Mouse (Mus musculus) CD4-positive, CD25-positive, alpha-beta regulatory T cell, adult 4 months (primary cell): Measurements from ENCODE around the gene Olfr283. TPM values are rescaled to one million over a fixed set of nuclear protein-coding genes. Genes with fewer than 3 reads are reported as not detected.
"Not testable (repeated sequence)": the region's sequence is repeated elsewhere in the genome, so short reads cannot be mapped to it uniquely, and the experiment has no call there.

Source experiments
- ATAC-seq: one replicate; pipeline ENCODE4 v1.8.0; 2017
- polyA plus RNA-seq, 2 experiments: library from polyadenylated mRNA; unstranded; fragments of 100-300 nt; shearing (Covaris generic); gene quantifications; one replicate each; pipeline ENCODE4 v1.2.1; 2017

Olfr283 gene
- polyA plus RNA-seq, result not detected

DNA sequence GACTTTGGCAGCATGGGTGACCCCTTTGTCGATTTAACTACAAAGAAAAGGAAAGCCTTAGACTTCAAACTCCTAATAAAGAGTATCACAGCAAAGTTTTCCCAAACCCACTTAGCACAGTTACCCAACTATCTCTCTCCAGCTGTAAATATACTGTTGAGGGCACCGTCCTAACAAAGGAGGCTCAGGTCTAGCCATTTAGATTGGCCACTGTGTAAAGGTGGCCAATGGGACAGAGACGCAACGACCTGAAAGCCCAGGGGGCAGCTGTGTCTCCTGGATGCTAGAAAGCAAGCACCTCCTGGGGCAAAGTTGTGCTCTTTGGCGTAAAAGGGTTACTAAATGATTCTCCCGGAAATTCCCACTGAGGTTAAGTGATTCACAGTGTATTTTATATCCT lies at the start of gene Olfr283:
Gene Olfr283 (minus strand): TSS at position 101 of the 400 bp plus-strand sequence.
- no peak for ATAC-seq

DNA sequence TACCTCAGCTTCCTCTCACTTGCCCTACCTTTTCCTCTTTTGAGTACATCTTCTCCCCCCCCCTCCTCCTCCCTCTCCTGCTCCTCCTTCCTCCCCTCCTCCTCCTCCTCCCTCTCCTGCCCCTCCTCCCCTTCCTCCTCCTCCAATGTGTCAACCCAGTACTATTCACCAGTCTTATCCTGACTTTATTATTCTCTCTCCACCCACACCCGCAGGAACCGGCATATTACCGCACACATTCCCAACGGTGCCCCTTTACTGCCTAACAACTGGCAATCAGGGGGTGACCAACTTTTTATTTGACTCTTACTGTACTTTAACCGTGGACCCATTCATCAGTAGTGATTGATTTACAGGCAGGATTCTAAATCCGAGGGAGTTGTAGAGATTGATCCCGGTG lies 44.4 kb upstream of the Olfr283 start:
- no peak for ATAC-seq

DNA sequence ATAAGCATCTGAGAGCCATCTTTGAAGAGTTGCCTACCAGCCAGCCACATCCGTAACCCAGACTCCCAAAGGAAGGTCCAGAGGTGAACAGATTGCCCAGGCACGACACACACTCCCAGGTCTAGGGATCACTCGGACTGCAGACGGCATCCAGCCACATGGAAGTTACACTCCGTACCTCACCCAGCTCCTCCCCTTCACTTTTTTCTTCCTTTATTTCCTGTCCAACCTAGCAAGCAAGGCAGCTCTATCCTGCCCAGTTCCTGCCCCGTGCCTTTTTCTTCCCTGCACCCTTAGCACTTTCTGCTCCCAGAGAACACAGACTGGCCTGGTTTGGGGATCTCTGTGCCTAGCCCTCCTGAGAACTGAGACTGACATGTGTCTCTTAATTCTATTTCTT lies 44.0 kb upstream of the Olfr283 start:
- no peak for ATAC-seq

DNA sequence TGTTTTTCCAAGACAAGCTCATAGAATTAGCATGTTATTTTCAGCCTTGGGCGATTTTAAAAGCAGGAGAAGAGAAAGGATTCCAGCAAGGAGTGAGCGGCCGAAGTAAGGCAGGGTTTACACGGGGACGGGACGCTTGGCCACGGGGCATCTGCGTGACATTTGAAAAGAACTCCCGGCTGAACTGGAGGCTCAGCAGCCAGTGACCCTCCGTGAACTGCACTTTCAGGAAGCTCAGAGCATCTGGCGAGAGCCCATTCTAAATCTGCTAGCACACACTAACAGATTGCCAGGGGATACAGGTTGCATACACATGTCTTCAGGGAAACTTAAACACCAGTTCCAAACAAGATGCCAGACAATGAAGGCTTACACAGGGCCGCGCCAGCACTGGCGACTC lies 43.6 kb upstream of the Olfr283 start:
- no peak for ATAC-seq

DNA sequence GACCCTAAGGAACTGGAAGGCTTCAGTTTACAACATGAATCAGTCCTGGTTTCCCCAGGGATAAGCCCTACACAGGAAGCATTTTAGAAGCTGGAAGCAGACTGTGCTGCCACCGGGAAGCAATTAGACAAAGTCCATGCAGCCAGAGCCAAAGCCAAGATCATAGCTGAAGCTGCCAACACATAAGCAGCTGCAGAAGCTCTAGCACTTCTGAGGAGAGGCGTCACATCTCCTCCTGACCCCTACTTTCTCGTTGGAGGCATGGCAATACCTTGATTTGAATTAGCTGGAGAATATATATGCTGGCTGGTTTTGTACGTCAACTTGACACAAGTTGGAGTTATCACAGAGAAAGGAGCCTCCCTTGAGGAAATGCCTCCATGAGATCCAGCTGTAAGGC lies 40.2 kb upstream of the Olfr283 start:
- ATAC-seq, result no peak

DNA sequence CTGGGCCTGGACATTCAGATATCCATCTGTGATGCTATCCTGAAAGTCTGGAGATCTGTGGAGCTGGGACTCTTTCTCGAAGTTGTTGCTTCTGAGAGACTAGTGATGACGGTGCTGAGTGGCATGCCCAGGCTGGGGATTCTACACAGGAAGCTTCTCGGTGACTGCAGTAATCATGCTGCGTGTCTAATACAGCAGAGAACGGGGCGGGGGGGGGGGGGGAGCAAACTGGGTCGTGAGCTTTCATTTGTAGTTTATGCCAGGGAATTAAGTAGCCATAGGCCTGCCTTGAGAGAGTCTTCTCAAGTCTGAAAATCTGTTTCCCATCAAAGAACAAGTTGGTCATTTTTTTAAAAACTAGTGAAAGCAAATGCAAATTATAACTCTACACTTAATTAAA lies 37.4 kb upstream of the Olfr283 start:
- ATAC-seq, result no peak

DNA sequence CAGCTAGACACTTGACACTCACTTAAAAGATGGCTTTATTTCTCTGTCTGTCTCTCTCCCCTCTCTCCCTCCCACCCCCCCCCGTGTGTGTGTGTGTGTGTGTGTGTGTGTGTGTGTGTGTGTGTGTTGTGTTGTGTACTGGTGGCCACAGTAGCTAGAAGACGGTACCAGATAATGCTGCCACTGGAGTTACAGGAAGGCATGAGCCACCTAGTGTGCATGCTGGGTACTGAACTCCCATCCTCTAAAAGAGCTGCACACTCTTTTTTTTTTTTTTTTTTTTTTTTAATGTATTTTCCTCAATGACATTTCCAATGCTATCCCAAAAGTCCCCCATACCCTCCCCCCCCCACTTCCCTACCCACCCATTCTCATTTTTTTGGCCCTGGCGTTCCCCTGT lies 36.5 kb upstream of the Olfr283 start:
- not testable (repeated sequence) for ATAC-seq

DNA sequence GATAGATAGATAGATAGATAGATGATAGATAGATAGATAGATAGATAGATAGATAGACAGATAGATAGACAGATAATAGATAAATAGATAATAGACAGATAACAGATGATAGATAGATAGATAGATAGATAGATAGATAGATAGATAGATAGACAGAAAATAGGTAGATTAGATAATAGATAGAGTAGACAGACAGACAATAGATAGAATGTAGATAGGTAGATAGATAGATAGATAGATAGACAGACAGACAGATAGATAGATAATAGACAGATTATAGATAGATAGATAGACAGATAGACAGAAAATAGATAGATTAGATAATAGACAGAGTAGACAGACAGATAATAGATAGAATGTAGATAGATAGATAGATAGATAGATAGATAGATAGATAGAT lies 36.1 kb upstream of the Olfr283 start:
- ATAC-seq, result not testable (repeated sequence)

DNA sequence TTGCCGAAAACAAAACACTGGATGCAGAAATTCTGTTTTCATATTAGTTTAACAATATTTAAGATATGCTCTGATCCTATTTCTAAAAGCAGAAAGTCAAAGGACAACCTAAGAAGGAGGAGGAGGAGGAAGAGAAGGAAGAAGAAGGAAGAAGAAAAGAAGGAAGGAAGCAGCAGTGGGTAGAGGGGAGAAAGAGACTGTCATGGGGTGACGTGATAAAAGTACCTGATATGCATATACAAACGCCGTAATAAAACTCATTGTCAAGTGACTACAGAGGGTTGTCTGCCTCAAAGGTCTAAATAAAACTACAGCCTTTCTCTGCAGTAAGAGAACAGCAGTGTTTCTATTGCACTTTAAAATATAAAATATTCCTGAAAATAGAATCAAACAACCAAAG lies 35.2 kb upstream of the Olfr283 start:
- ATAC-seq, result no peak

DNA sequence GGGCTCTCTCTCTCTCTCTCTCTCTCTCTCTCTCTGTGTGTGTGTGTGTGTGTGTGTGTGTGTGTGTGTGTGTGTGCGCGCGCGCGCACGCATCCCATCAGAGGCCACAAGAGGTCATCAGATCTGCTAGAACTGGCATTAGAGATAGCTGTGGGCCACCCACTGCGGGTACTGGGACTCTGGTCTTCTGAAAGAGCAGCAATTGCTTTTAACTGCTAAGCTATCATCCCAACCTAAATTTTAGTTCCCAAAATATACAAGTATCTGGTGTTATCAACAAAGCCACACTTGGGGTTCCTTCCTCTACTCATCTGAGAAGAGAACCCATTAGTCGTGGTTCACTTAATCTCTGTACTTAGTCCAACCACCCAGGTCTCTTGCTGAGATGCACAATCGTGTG lies 29.5 kb upstream of the Olfr283 start:
- ATAC-seq, result no peak

DNA sequence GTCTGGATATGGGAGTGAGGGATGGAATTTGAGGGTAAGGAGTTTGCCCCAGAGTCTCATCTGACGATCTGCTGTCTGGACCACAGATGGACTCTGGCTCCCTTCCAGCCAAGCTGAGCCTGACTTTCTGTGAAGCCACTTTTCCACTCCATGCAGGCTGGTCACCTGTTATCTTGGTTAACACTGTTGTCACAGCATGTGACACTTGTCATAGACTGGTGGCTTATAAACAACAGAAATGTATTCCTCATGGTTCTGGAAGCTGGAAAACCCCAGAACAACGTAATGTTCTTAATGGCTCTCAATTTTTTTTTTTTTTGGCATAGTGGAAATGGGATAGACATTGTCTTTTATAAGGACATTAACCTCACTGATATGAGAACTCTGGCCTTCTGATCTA lies 28.9 kb upstream of the Olfr283 start:
- no peak for ATAC-seq

DNA sequence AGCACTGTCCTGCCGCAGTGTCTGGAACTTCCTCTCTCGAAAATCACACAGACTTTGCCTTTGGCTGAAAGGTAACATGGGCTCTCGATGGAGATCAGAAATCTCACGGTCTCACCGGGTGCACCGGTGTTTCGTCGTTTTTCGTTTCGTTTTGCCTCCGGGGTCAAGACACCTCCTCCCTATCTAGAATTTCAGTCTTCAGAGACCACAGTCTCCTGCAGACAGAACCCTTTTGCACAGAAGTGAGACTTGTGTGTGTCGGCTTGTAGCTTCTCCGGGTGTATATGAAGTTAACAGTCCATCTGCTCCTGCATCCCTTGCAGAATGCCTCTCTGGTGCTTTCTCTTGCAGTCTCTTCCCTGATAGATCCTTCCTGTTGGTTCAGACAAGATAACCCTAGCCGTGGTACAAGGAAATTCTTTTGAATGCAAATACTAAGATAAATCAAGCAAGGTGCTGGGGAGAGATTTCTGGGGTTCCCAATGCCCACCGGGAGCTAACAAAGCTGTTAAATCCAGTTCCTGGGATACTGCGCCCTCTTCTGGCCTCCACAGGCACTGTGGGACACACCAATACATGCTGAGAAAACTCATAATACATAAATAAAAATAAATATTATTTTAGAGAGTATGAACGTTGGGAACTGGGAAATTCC lies 27.8 kb upstream of the Olfr283 start:
- no peak for ATAC-seq

DNA sequence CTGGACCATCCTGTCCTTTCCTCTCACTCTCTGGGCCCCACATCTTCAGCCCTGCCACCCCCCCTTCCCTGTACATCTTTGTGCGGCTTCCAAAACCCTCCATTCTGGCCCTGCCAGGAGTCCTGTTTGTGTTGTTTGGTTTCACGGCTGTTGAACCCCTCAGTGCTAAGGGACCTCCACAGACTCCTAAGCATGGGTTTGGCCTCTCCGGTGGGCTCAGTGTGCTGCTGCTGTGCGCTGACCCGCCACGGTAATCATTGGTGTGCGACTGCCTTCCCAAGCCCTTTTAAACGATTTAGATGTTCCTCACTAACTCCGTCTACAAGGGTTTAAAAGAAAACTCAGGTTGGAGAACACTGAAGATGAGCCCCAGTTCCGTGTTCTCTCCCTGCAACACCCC lies 21.6 kb upstream of the Olfr283 start:
- ATAC-seq, result no peak

DNA sequence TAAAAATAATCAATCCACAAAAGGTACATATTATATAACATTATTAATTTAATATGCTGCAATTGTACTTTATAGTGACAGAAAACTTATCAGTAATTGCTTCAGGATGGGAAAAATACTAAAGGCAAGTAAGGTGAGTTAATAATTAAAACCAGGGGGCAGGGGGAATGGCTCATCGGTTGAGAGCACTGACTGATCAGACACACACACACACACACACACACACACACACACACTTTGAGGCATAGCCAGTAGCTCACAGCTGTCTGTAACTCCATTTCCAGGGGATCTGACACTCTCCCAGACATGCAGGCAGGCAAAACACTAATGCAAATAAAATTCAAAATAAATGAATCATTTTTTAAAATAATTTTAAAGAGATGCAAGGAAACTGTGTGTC lies 16.4 kb upstream of the Olfr283 start:
- no peak for ATAC-seq

DNA sequence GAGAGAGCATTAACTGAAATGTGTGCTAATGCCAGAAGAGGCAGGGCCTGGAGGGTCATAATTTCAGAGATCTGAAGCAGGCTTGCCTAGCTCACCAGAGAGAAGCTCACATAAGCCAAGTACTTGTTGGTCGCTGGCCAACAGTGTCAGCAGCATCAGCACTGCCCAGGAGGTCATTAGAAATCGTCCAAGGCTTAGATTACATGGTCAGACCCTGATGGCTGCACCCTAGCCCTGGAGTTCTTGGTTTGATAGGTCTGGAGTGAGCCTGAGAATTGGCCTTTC lies 11.1 kb upstream of the Olfr283 start:
- no peak for ATAC-seq

DNA sequence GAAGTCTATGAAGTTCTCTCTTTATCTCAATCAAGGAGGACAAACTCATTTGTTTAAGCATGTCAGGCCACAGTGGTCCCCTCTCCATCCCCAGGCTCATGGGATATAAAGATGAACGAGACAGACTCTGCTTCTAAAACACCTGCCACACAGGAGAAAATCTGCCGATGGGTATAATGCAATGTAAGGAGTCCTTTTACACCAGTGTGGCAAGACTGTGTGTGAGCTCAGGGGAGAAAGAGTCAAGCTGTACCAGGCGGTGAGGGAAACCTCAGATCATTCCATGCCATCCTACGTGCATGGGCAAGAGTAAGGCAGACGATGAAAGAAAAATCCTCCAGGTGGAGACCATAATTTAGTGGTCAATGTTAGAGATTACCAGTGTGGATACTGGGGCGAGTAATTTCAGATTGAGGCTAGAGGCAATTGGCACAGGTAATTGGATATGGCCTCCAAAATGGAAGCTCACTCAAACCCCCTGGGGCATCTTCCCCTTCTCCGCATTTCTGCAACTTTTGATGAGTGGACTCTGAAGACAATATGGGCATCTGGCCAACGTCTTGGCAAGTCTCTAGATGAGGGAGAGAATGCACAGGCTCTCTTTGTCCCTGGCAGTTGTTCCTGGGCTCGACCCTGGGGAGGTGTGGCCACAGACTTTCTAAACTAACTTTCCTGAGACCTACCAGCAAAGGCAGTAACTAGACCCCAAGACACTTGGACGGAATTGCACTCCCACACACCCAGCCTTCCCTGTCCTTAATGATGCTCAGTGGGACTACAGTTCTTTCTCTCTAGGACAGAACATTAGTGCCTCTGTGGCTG lies 10.5 kb upstream of the Olfr283 start:
- no peak for ATAC-seq

DNA sequence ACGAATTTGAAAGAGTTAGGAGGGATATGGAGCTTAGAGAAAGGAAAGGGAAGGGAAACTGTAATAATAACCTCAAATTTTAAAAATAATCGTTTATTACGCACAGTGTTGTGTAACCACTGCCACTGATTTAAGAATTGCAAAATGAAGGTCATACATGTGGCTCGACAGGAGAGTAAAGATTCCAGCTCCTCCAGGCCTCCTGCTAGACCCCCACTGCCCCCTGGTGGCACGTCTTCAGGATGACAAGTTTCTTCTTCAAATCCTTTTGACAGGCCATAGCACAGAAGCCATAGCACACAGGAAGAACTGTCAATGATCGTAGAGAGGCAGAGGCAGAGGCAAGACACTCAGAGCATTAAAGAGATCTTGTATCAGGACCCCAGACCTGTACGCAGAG lies 9.1 kb upstream of the Olfr283 start:
- ATAC-seq, result no peak

DNA sequence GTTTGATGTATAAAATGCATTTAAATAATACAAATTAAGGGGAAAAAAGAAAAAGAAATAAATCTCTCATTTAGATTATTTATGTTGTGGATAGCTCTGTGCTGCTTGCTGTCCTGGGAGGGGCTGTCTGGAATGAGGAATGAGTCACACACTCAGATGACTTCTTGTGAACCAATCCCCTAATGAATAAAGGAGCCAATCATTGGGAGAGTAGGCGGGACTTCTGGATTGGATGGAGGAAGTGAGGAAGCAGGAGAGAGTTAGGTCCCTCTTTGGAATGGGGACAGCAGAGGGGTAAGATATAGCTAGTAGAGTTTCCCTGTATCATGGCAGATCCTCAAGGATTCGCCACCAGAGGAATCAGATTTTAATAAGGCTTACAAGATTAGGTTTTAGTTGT lies 6.9 kb upstream of the Olfr283 start:
- ATAC-seq, result no peak

DNA sequence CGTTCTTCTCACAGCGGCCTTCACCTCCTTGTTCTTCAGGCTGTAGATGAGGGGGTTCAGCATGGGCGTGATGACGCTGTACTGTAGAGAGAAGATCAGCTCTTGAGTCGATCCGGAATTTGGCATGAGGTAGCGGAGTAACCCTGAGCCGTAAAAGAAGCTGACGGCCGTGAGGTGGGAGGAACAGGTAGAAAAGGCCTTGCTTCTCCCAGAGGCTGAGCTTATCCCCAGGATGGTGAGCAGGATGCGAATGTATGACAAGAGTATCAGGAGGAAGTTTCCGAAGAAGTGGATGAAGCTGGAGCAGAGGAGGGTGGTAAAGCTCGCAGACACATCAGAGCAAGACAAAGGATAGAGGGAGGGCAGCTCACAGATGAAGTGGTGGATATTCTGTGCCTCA lies 2.5 kb downstream of the Olfr283 start:
- no peak for ATAC-seq

DNA sequence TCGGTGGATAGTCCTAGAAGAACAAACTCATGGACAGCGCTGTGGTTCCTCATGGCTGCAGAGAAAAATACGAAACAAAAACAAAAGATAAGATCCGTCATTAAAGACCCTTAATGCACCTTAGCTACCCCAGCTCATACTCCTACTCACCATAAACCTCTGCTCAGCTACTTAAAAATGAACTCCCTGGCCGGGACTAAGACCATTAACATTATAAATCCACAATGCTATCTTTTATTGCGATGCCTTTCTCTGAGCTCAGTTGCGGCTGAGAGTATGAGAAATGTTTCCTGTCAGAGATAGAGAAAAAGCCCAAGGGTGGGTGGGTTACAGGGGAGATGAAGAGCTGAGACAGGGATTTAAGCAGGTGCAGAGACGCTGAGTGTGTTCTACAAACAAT lies 39.9 kb downstream of the Olfr283 start, which contains the start of gene Olfr284:
Gene Olfr284 (minus strand): TSS at position 101 of the 400 bp plus-strand sequence.
- ATAC-seq, result no peak
